Mouse (Mus musculus) heart, embryonic 14.5 days (tissue): ENCODE measurements around the gene Gm49318. TPM values are rescaled to one million over a fixed set of nuclear protein-coding genes. Genes with fewer than 3 reads are reported as not detected.
A peak's percentile ranks its signal among the peaks of the same experiment; 100 is the strongest.

Experiments
- ATAC-seq: fragments of 200-750 bp; cut with Nextera tagmentation; 2 replicates; pipeline ENCODE4 v1.8.0; 2017; ENCODE audit warnings: low read depth, moderate TSS enrichment; ENCODE audit not compliant: insufficient number of reproducible peaks, insufficient read depth, low FRiP score
- H3K27ac ChIP-seq, 2 experiments: fragments of 200-500 bp in 1 of 2; fragments of 300-500 bp in 1 of 2; sonication (generic) in 1 of 2; replicated peaks in 1 of 2; 2 replicates each; pipeline ENCODE4 v1.5.1; 2012 to 2014; ENCODE audit warnings: low read depth in 2 of 2, low read length in 2 of 2, control low read depth in 1 of 2, mild to moderate bottlenecking in 1 of 2, mixed read lengths in 1 of 2; ENCODE audit not compliant: control insufficient read depth in 1 of 2, insufficient read depth in 1 of 2
- H3K27me3 ChIP-seq: fragments of 300-500 bp; sonication (generic); 2 replicates; pipeline ENCODE4 v1.6.1; 2014; ENCODE audit warnings: mild to moderate bottlenecking, low read length, control low read depth; ENCODE audit not compliant: control insufficient read depth, insufficient read depth
- H3K36me3 ChIP-seq: fragments of 300-500 bp; sonication (generic); 2 replicates; pipeline ENCODE4 v1.6.1; 2014; ENCODE audit warnings: mild to moderate bottlenecking, control low read depth, low read length, mixed read lengths; ENCODE audit not compliant: control insufficient read depth, insufficient read depth
- H3K4me1 ChIP-seq, 2 experiments: fragments of 200-500 bp in 1 of 2; fragments of 300-500 bp in 1 of 2; sonication (generic) in 1 of 2; 2 replicates each; pipeline ENCODE4 v1.6.1; 2012 to 2014; ENCODE audit warnings: low read length in 2 of 2, control low read depth in 1 of 2, mixed read lengths in 1 of 2; ENCODE audit not compliant: control insufficient read depth in 2 of 2, insufficient read depth in 2 of 2
- H3K4me2 ChIP-seq: fragments of 300-500 bp; sonication (generic); 2 replicates; pipeline ENCODE4 v1.6.1; 2014; ENCODE audit warnings: mild to moderate bottlenecking, low read length
- H3K4me3 ChIP-seq, 2 experiments: fragments of 200-500 bp in 1 of 2; fragments of 300-500 bp in 1 of 2; sonication (generic) in 1 of 2; 2 replicates each; pipeline ENCODE4 v1.5.1; 2012 to 2014; ENCODE audit warnings: low read length in 2 of 2, mild to moderate bottlenecking in 2 of 2, control low read depth in 1 of 2, low read depth in 1 of 2, moderate library complexity in 1 of 2; ENCODE audit not compliant: control insufficient read depth in 1 of 2, insufficient read depth in 1 of 2
- H3K9ac ChIP-seq: fragments of 300-500 bp; sonication (generic); 2 replicates; pipeline ENCODE4 v1.6.1; 2014; ENCODE audit warnings: mild to moderate bottlenecking, low read length
- H3K9me3 ChIP-seq: fragments of 300-500 bp; sonication (generic); 2 replicates; pipeline ENCODE4 v1.6.1; 2016; ENCODE audit warnings: low read length, control low read depth; ENCODE audit not compliant: control insufficient read depth
- WGBS: fragments of 180-500 bp; shearing (Covaris S2); extraction: QIAGEN DNeasy Blood & Tissue Kit; methylation state at CpG from one replicate; pipeline ENCODE4 v1.1.7; 2014; 5-methylcytosine and 5-hydroxymethylcytosine counted together
- polyA plus RNA-seq: library from polyadenylated mRNA; unstranded; fragments of >200 nt; fragmentation: Nextera tagmentation; extraction: Ambion mirVana; gene quantifications from 2 replicates; pipeline ENCODE4 v1.2.1, GENCODE M21; 2014

The Gm49318 gene
- not detected in 2 replicates for polyA plus RNA-seq

GRCm38 (mm10) chr9:22070791-22071573 lies at the start of gene Gm49318, which contains the start of gene Zfp653:
Gm49318 (minus strand) TSS chr9:22071259.
Zfp653 (minus strand) TSS chr9:22071376.
- peak within 1 kb of the TSS; percentile 79 for H3K9ac ChIP-seq
- no peaks in the 10 kb centered on the region for H3K9me3 ChIP-seq
- ATAC-seq = peak; percentile 98
- under 1% methylated on average over 87 of the region's 87 CpGs for WGBS
- H3K27ac ChIP-seq = peak within 1 kb of the TSS; percentile 95 to 97
- H3K27me3 ChIP-seq = no peaks in the 10 kb centered on the region
- peaks cover 3 to 11% of the 10 kb centered on the region in 2 experiments; a peak in 2 of 4 replicates for H3K4me1 ChIP-seq
- peak within 1 kb of the TSS; percentile 58 to 96 for H3K4me3 ChIP-seq
- H3K36me3 ChIP-seq = peaks cover 55% of the 10 kb centered on the region
- H3K4me2 ChIP-seq = peak within 1 kb of the TSS; percentile 57

GRCm38 (mm10) chr9:22119543-22119942 lies 48.5 kb upstream of the Gm49318 start:
- Histone ChIP-seq H3K4me1 (peaks cover 4 to 10% of the 10 kb centered on the region in 2 experiments), H3K36me3 (no peaks in the 10 kb centered on the region), H3K9ac (no peak overlapping the region), H3K9me3 (no peaks in the 10 kb centered on the region), H3K4me3 (no peak overlapping the region), H3K27ac (no peak overlapping the region), H3K27me3 (no peaks in the 10 kb centered on the region), H3K4me2 (no peak overlapping the region)
- 82% methylated on average over 4 of the region's 4 CpGs for WGBS
- no peak for ATAC-seq

GRCm38 (mm10) chr9:22117754-22118456 lies 46.8 kb upstream of the Gm49318 start:
- peaks cover 4 to 10% of the 10 kb centered on the region in 2 experiments for H3K4me1 ChIP-seq
- no peaks in the 10 kb centered on the region for H3K27me3 ChIP-seq
- peak overlapping the region in 1 of 2 experiments; percentile 79; a peak in 2 of 4 replicates for H3K4me3 ChIP-seq
- no peak overlapping the region for H3K27ac ChIP-seq
- no peaks in the 10 kb centered on the region for H3K9me3 ChIP-seq
- peak overlapping the region; percentile 89 for H3K9ac ChIP-seq
- peak overlapping the region; percentile 89 for H3K4me2 ChIP-seq
- WGBS = 42% methylated on average over 10 of the region's 10 CpGs
- no peak for ATAC-seq
- H3K36me3 ChIP-seq = peaks cover 14% of the 10 kb centered on the region

DNA sequence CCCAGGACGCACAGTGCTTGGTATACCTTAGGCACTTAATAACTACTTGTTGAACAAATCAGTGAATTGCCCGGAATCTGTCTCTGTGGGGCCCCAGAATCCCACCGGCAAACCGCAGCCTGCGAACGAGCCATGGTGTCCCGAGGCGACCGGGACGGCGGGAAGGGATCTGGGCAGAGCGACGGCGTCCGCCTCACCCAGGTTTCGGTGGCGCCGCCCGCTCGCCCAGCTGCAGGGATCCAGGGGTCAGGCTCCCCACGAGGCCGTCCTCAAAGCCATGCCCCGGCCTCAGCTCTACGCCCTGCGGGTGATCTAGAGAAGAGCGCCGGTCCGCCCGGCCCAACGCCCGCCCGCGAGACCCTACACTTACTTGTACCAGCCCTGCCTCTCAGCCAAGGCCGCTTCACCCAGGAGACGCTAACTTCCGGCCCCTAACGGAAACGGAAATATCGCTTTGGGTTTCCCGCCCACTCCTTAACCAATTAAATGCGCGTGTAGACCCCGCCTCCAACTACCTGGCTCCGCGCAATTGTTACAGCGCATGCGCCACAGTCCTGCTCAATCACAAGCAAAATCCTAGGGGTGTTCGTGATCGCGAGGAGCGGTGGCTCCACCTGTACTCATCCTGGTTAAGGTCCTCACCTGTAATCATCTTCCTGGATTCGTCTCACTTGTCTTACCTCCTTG lies 45.8 kb upstream of the Gm49318 start, which contains the start of gene Elof1:
Gene Elof1, minus strand, starts transcription at position 433 of the 687 bp plus-strand sequence.
- Histone ChIP-seq H3K4me2 (peak within 1 kb of the TSS; percentile 89), H3K36me3 (peaks cover 24% of the 10 kb centered on the region), H3K9ac (peak within 1 kb of the TSS; percentile 89), H3K4me1 (peaks cover 4 to 10% of the 10 kb centered on the region in 2 experiments), H3K27me3 (no peaks in the 10 kb centered on the region), H3K9me3 (no peaks in the 10 kb centered on the region), H3K4me3 (peak within 1 kb of the TSS; percentile 79 to 91), H3K27ac (peak within 1 kb of the TSS; percentile 34 to 45; a peak in 3 of 4 replicates)
- under 1% methylated on average over 52 of the region's 52 CpGs for WGBS
- ATAC-seq = peak; percentile 85

- H3K9ac ChIP-seq = peak overlapping the region; percentile 89
- H3K27me3 ChIP-seq = no peaks in the 10 kb centered on the region
- no peaks in the 10 kb centered on the region for H3K9me3 ChIP-seq
- H3K4me1 ChIP-seq = peaks cover 4 to 10% of the 10 kb centered on the region in 2 experiments
- ATAC-seq = no peak
- peaks cover 32% of the 10 kb centered on the region for H3K36me3 ChIP-seq
- H3K4me2 ChIP-seq = peak overlapping the region; percentile 89
- WGBS = 33% methylated on average over 15 of the region's 15 CpGs
- peak overlapping the region; percentile 79 to 91 for H3K4me3 ChIP-seq
- no peak overlapping the region; a peak in 1 of 4 replicates for H3K27ac ChIP-seq
These were observed 45.0 kb upstream of the Gm49318 start for GRCm38 (mm10) chr9:22116086-22116485.

DNA sequence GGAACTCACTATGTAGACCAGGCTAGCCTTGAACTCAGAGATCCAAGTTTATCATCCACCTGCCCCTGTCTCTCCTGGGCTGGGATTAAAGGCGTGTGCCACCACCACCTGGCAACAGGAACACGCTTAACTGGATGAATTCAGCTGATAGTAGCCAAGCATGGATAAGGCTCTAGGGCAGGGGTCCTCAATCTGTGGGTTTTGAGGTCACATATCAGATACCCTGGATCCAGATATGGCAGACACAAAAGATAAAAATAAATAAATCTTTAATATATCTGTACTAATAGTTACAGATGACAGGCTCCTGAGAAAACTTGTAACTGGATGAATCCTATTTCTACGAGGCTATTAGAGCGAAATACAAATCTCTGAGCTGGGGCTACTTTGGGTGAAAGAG lies 44.6 kb upstream of the Gm49318 start:
- no peaks in the 10 kb centered on the region for H3K27me3 ChIP-seq
- 87% methylated on average over 4 of the region's 4 CpGs for WGBS
- H3K4me2 ChIP-seq = peak overlapping the region; percentile 89
- H3K4me3 ChIP-seq = no peak overlapping the region
- no peak overlapping the region for H3K27ac ChIP-seq
- no peaks in the 10 kb centered on the region for H3K9me3 ChIP-seq
- H3K9ac ChIP-seq = no peak overlapping the region
- peaks cover 36% of the 10 kb centered on the region for H3K36me3 ChIP-seq
- no peak for ATAC-seq
- peaks cover 4 to 10% of the 10 kb centered on the region in 2 experiments for H3K4me1 ChIP-seq

DNA sequence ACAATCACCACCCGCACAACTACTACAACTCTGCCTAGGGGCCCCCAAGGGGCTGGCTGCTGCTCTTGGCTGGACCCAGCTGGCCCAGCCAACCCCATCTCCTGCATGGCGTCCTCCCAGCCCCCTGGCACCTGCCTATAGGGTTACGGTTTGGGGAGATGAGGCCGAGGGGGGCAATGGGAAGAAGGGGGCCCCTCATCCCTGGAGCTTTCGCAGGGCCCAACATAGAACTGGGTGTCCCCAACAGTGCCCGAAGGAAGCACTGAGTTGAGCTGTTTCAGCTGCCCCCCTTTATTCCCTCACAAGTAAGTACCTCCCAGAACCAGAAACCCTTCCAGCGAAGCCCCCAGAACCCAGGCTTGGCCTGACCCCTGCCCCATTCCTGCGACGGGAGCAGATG lies 37.1 kb upstream of the Gm49318 start:
- Histone ChIP-seq H3K4me3 (no peak overlapping the region), H3K36me3 (peaks cover 94% of the 10 kb centered on the region), H3K27ac (no peak overlapping the region), H3K9ac (no peak overlapping the region), H3K27me3 (no peaks in the 10 kb centered on the region), H3K4me1 (no peaks in the 10 kb centered on the region), H3K9me3 (no peaks in the 10 kb centered on the region), H3K4me2 (no peak overlapping the region)
- ATAC-seq = no peak
- 87% methylated on average over 9 of the region's 9 CpGs for WGBS
